Comparison of ENCODE assay signal across 8 mouse cellular contexts in genomic region chr17:32389101-32389659, GRCm38 (mm10). TPM values are rescaled to one million over a fixed set of nuclear protein-coding genes. Genes with fewer than 3 reads are reported as not detected.
DNase-seq lines count a peak whose midpoint lies in the region; ATAC-seq and TF ChIP-seq lines count a peak whose summit lies in the region.

TSS of gene Wiz (minus strand) at chr17:32389439.

- no peak for TF ChIP-seq POLR2A in liver, adult 2 months (IDR thresholded peaks at IDR 0.05; ENCODE audit: extremely low read depth, insufficient read depth, low read length)
- TF ChIP-seq POLR2A in myocyte (IDR thresholded peaks at IDR 0.05; ENCODE audit: insufficient read length, low read depth): peak; percentile 73

- H3K79me2 ChIP-seq in liver, adult 2 months (ENCODE audit: control insufficient read depth, insufficient read depth, low read length): no peaks in the 10 kb centered on the region
- H3K79me2 ChIP-seq in myocyte (ENCODE audit: control insufficient read depth, insufficient read depth): no peaks in the 10 kb centered on the region

- H3K27me3 ChIP-seq in heart, embryonic 11.5 days (ENCODE audit: control insufficient read depth, insufficient read depth, low read length): peaks cover 23% of the 10 kb centered on the region
- peaks cover 27% of the 10 kb centered on the region for H3K27me3 ChIP-seq in kidney, embryonic 16.5 days (ENCODE audit: insufficient read depth, low read length)
- no peaks in the 10 kb centered on the region for H3K27me3 ChIP-seq in liver, adult 2 months (ENCODE audit: control insufficient read depth, insufficient read depth, low read length)
- H3K27me3 ChIP-seq in myocyte (ENCODE audit: control insufficient read depth, insufficient read depth, insufficient read length): peaks cover 27% of the 10 kb centered on the region
- no peaks in the 10 kb centered on the region for H3K27me3 ChIP-seq in splenic B cell, adult 2 months (ENCODE audit: control insufficient read depth, insufficient read depth, low read length, poor library complexity, severe bottlenecking)

- WGBS in heart, embryonic 11.5 days (ENCODE audit: insufficient replicate concordance): 2% methylated on average over 31 of the region's 44 CpGs
- 0% methylated on average over 29 of the region's 44 CpGs for WGBS in kidney, embryonic 16.5 days
- WGBS in liver, adult 2 months: under 1% methylated on average over 37 of the region's 44 CpGs

- H3K4me3 ChIP-seq in heart, embryonic 11.5 days (ENCODE audit: low read depth, low read length): peak within 1 kb of the TSS; percentile 72
- peak within 1 kb of the TSS; percentile 68 for H3K4me3 ChIP-seq in kidney, embryonic 16.5 days (ENCODE audit: low read length)
- H3K4me3 ChIP-seq in liver, adult 2 months (ENCODE audit: insufficient read depth, low read depth, low read length): peak within 1 kb of the TSS; percentile 99
- H3K4me3 ChIP-seq in myocyte: peak within 1 kb of the TSS; percentile 31

- TF ChIP-seq CTCF in liver, adult 2 months (IDR thresholded peaks at IDR 0.05; ENCODE audit: low read depth, low read length): no peak

- peaks cover 9% of the 10 kb centered on the region; the same call in 1 of the 2 replicates for H3K4me1 ChIP-seq in heart, embryonic 11.5 days (ENCODE audit: control insufficient read depth, insufficient read depth, low read length)
- H3K4me1 ChIP-seq in kidney, embryonic 16.5 days (ENCODE audit: insufficient read depth, low read length): peaks cover 13% of the 10 kb centered on the region
- no peaks in the 10 kb centered on the region for H3K4me1 ChIP-seq in liver, adult 2 months (ENCODE audit: control insufficient read depth, insufficient read depth, low read length)

- peak within 1 kb of the TSS; percentile 82 for H3K9ac ChIP-seq in heart, embryonic 11.5 days (ENCODE audit: low read depth, low read length)
- peak within 1 kb of the TSS; percentile 92 for H3K9ac ChIP-seq in kidney, embryonic 16.5 days (replicated peaks; ENCODE audit: low read length)
- peak within 1 kb of the TSS; percentile 100 for H3K9ac ChIP-seq in liver, adult 2 months (ENCODE audit: low read depth, low read length)

- no peaks in the 10 kb centered on the region for H3K36me3 ChIP-seq in heart, embryonic 11.5 days (ENCODE audit: control insufficient read depth, insufficient read depth, low read length)
- H3K36me3 ChIP-seq in kidney, embryonic 16.5 days (ENCODE audit: insufficient read depth, low read length): 0 out of 2 replicates have a peak, but pooled peaks cover 1% of the 10 kb centered on the region
- no peaks in the 10 kb centered on the region for H3K36me3 ChIP-seq in liver, adult 2 months (ENCODE audit: control insufficient read depth, insufficient read depth, low read length)
- no peaks in the 10 kb centered on the region for H3K36me3 ChIP-seq in myocyte (ENCODE audit: control insufficient read depth, insufficient read depth)
- peaks cover 15% of the 10 kb centered on the region for H3K36me3 ChIP-seq in splenic B cell, adult 2 months (ENCODE audit: control insufficient read depth, insufficient read depth, low read length, poor library complexity, severe bottlenecking)

- peak within 1 kb of the TSS; percentile 97 for H3K4me2 ChIP-seq in heart, embryonic 11.5 days
- peak within 1 kb of the TSS; percentile 99 for H3K4me2 ChIP-seq in kidney, embryonic 16.5 days (replicated peaks; ENCODE audit: low read depth, low read length)
- H3K4me2 ChIP-seq in myocyte (ENCODE audit: low read depth): peak within 1 kb of the TSS; percentile 78

- peak; percentile 92 for DNase-seq in A20 (ENCODE audit: low read depth, low spot score)
- peak; percentile 97 for DNase-seq in brain, adult 2 months (ENCODE audit: low read depth, low spot score)
- DNase-seq in liver, adult 2 months (ENCODE audit: extremely low read depth, low read depth, low spot score): peak; percentile 70
- peak; percentile 93 for DNase-seq in splenic B cell, adult 2 months (ENCODE audit: low read depth, low spot score)

- no peaks in the 10 kb centered on the region for H3K9me3 ChIP-seq in heart, embryonic 11.5 days (replicated peaks; ENCODE audit: control insufficient read depth, low read length)
- H3K9me3 ChIP-seq in kidney, embryonic 16.5 days (ENCODE audit: low read length): no peaks in the 10 kb centered on the region

- ATAC-seq in erythroblast, adult 5-6 weeks (replicated peaks; ENCODE audit: low FRiP score, poor library complexity, severe bottlenecking): peak; percentile 63
- peak; percentile 84 for ATAC-seq in heart, embryonic 11.5 days (replicated peaks; ENCODE audit: insufficient number of reproducible peaks, low FRiP score, low TSS enrichment)
- peak; percentile 86 for ATAC-seq in kidney, embryonic 16.5 days (ENCODE audit: low FRiP score, low TSS enrichment)

- H3ac ChIP-seq in myocyte (ENCODE audit: control insufficient read depth, insufficient read length): peak within 1 kb of the TSS; percentile 58

- peak within 1 kb of the TSS; percentile 79 for H3K27ac ChIP-seq in heart, embryonic 11.5 days (ENCODE audit: low read depth, low read length)
- H3K27ac ChIP-seq in kidney, embryonic 16.5 days (ENCODE audit: low read length): peak within 1 kb of the TSS; percentile 88
- H3K27ac ChIP-seq in liver, adult 2 months (replicated peaks; ENCODE audit: insufficient read depth, low read depth, low read length): peak within 1 kb of the TSS; percentile 80

TF ChIP-seq in myocyte, 11 proteins besides CTCF, POLR2A, EP300 and RAD21:
- TF ChIP-seq CEBPB (IDR thresholded peaks at IDR 0.05; ENCODE audit: insufficient read depth, poor library complexity, severe bottlenecking) (no peak), USF1 (IDR thresholded peaks at IDR 0.05; ENCODE audit: low read depth) (no peak), MYOD1 (IDR thresholded peaks at IDR 0.05; ENCODE audit: control insufficient read depth in 1 of 3, insufficient read length in 2 of 3, low read depth in 2 of 3) (no peak), SRF (IDR thresholded peaks at IDR 0.05; ENCODE audit: control insufficient read depth, insufficient read length, low read depth) (no peak), REST (IDR thresholded peaks at IDR 0.05; ENCODE audit: insufficient read depth, insufficient read length) (no peak), MYOG (IDR thresholded peaks at IDR 0.05; ENCODE audit: control insufficient read depth in 1 of 3, insufficient read depth in 1 of 3, insufficient read length in 2 of 3, low read depth in 2 of 3) (no peak), POLR2AphosphoS2 (IDR thresholded peaks at IDR 0.05; ENCODE audit: insufficient read length, low read depth) (peak; percentile 37), TCF12 (IDR thresholded peaks at IDR 0.05; ENCODE audit: insufficient read depth, poor library complexity, severe bottlenecking) (no peak)

RNA-seq across cellular contexts. Expression of gene Wiz, which starts in this region (rescaled TPM):
- 9.2 and 11.9 TPM in 2 replicates for total RNA-seq in erythroblast, adult 5-6 weeks (2015; ENCODE audit: low replicate concordance)
- total RNA-seq in erythroblast, adult 5-6 weeks (2017; ENCODE audit: low replicate concordance): 0.77 and 3.5 TPM in 2 replicates
- polyA plus RNA-seq in heart, embryonic 11.5 days (2014; fragmentation: Nextera tagmentation; extraction: Ambion mirVana): 16.2 and 17.6 TPM in 2 replicates
- polyA plus RNA-seq in kidney, embryonic 16.5 days (2015; fragmentation: Nextera tagmentation; extraction: Ambion mirVana): 22.0 and 23.8 TPM in 2 replicates
- total RNA-seq in liver, adult 2 months (2014; rRNA removed): 1.8 and 2.7 TPM in 2 replicates
- 10.4 and 14.0 TPM in 2 replicates for polyA plus RNA-seq in liver, adult 2 months (2012; rRNA removed)
- 21.0 TPM for polyA plus RNA-seq in myocyte (2012; fragmentation: generic; extraction: Trizol)

Comparison
In these comparisons a context has a peak if more than half of its experiments do, and no peak if none do; other contexts are left out.
1. Peak in every context shown above with its lines: DNase-seq, ATAC-seq, H3K4me3 ChIP-seq and H3K27ac ChIP-seq.
2. H3K4me3 ChIP-seq: peak in every context shown above with its lines; median percentile 99 in liver, adult 2 months; 72 in heart, embryonic 11.5 days; 68 in kidney, embryonic 16.5 days; 31 in myocyte.